Comparison of ENCODE assay signal across 8 mouse cellular contexts in the genomic region with DNA sequence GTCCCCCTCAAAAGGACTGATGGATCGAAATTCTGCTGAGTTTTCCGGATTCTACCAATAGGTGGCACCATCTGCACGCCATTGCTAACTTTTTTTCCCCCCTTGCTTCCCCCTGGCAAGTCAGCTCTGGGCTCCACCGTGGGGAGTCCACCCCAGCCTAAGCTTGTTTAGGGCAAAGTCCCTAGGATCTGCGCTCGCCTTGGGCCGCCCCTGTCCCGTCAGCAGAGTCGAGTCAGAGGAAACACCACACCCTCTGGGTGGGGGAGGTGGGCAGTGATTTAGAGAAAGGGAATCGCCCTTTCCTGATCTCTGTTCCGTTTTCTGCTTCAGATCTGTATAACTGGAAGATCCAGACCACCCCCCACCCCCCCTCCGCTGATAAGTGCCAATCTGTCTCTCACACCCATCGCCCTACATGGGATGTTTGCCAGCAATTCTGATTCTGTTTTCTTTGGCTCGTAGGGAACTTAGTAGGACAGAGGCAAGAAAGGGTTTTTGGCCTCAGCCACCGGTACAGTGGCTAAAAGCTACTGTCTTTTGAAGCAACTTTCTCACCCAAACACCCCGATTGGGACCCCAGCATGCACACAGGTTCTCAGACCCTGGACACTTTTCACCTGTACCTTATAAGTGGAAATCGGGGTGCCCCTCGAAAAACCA. TPM values are rescaled to one million over a fixed set of nuclear protein-coding genes. Genes with fewer than 3 reads are reported as not detected.
DNase-seq lines count a peak whose midpoint lies in the region; ATAC-seq and TF ChIP-seq lines count a peak whose summit lies in the region.

No protein-coding gene starts in this region.

- no peak for TF ChIP-seq POLR2A in lung, adult 2 months (IDR thresholded peaks at IDR 0.05; ENCODE audit: borderline replicate concordance, extremely low read depth, low read depth, low read length)

- DNase-seq in A20 (ENCODE audit: low read depth, low spot score) (peak; percentile 69), NIH3T3 (ENCODE audit: low read depth) (peak; percentile 77)
- peak; percentile 79 for DNase-seq in embryo, embryonic 9.5 days (ENCODE audit: extremely low spot score)
- no peak for DNase-seq in heart, embryonic 10.5 days (ENCODE audit: low spot score)
- DNase-seq in kidney, adult 8-10 months, result peak; percentile 50 to 51
- DNase-seq in lung, adult 2 months, result peak; percentile 64
- peak; percentile 32 for DNase-seq in urinary bladder, postnatal 25 days (ENCODE audit: low spot score)

- peak; percentile 58 for TF ChIP-seq CTCF in lung, adult 2 months (IDR thresholded peaks at IDR 0.05; ENCODE audit: insufficient read depth, low read length)

- H3K27me3 ChIP-seq in heart, embryonic 10.5 days (ENCODE audit: insufficient read depth, poor library complexity, severe bottlenecking), result peaks cover 30% of the 10 kb centered on the region

- peaks cover 7% of the 10 kb centered on the region; the same call in 1 of the 2 replicates for H3K4me1 ChIP-seq in heart, embryonic 10.5 days
- peaks cover 2% of the 10 kb centered on the region; the same call in 1 of the 2 replicates for H3K4me1 ChIP-seq in lung, adult 2 months (ENCODE audit: control insufficient read depth, insufficient read depth, low read length)

- ATAC-seq in neutrophil, adult 5-6 weeks (ENCODE audit: extremely low read depth, insufficient number of reproducible peaks, low FRiP score, poor library complexity, severe bottlenecking), result peak; percentile 37; the same call in 1 of the 2 replicates

- peak overlapping the region; percentile 42; the same call in 1 of the 2 replicates for H3K27ac ChIP-seq in heart, embryonic 10.5 days

- 11% methylated on average over 18 of the region's 18 CpGs for WGBS in heart, embryonic 10.5 days
- 8% methylated on average over 18 of the region's 18 CpGs for WGBS in lung, adult 2 months

- no peaks in the 10 kb centered on the region for H3K36me3 ChIP-seq in heart, embryonic 10.5 days

- H3K4me3 ChIP-seq in heart, embryonic 10.5 days, result peak overlapping the region; percentile 52
- H3K4me3 ChIP-seq in lung, adult 2 months (replicated peaks; ENCODE audit: extremely low read depth, low read depth, low read length), result peak overlapping the region; percentile 61

- no peaks in the 10 kb centered on the region for H3K9me3 ChIP-seq in heart, embryonic 10.5 days

RNA-seq across cellular contexts. Expression of a gene that starts 10.2 kb away (rescaled TPM):
- polyA plus RNA-seq in heart, embryonic 10.5 days (2016; fragmentation: Nextera tagmentation; extraction: Ambion mirVana), result 4.8 and 5.3 TPM in 2 replicates
- polyA plus RNA-seq in lung, adult 2 months (2012; rRNA removed), result 16.9 and 22.5 TPM in 2 replicates
- total RNA-seq in neutrophil, adult 5-6 weeks (2017), result 23.4 and 23.7 TPM in 2 replicates
